Mouse (Mus musculus): ENCODE results near the gene Kremen2.
"Not testable (repeated sequence)": the region's sequence is repeated elsewhere in the genome, so short reads cannot be mapped to it uniquely, and the experiment has no call there.

Kremen2 gene

DNA sequence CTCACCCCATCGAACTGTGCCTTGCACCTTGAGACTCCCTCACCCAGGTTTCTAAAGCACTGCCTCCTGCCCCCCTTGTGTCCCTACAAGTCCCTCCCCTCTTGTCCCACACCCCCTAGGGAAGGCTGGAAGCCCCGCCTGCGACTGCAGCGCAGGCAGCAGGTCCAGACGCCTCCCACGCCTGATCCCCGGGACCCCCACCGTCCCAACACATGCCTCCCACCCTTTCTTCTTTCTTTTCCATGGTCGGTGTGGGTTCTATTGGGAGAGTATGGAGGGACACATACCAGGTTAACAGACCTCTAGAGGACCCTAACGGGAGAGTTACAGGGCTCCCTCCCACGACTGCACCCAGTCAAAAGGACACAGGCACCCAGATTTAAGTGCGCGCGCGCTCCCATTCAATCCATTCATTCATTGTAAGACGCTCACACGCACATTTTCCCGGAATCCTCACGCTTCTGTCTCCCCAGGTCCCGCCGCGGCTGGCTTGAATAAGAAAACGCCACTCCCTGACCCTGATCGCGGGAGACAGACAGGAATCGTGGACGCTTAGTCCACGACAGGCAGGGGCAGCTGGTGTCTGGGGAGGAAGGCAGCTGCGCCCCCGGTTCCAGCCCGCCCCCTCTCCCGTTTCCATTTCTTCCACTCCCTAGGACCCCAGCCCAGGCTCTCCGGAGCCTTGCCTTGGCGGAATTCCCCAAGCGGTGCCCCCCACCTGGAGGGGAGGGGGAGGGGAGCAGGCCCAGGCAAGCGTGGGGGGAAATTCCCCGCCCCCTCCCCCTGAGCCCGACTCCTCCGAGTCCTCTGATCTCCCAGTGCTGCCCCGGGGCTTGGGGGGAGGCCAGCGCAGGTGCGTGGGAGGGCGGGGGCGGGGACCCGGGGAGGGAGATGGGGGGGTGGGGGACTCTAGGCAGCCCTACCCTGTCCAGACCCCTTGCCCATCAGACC is at the start of gene Kremen2:
TSS of gene Kremen2 (minus strand) at position 533 of the 951 bp plus-strand sequence.
- DNase-seq, result no peak

DNA sequence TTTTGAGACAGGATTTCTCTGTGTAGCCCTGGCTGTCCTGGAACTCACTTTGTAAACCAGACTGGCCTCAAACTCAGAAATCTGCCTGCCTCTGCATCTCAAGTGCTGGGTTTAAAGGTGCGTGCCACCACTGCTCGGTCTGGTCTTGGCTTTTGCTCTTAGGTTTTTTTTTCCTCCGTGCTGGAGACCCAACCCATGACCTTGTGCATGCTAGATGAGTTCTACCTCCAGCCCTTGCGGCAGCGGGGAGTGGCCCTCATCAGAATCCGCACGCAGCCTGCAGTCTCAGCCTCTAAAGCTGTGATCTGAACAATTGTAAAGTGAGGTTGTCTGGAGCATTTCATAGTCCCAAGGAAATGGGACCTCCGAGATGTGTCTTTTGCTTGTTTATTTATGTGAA is 49.7 kb upstream of the Kremen2 start:
- DNase-seq, result peak; percentile 11

DNA sequence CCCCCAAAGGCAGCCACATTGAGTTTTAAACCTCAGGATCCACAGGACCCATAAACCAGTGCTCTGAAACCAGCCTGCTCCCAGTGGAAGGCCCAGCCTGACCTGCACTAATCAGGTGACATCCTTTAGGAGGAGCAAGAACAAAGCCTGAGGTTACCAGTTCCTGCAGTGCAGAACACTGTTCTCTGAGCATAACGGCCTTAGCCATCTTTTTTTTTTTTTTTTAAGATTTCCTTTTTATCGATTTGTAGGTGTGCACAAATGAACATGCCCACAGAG is 45.4 kb upstream of the Kremen2 start:
- no peak for DNase-seq

- DNase-seq, result peak; percentile 70
Observed at GRCm38 (mm10) chr17:23790269-23791078, 44.8 kb upstream of the Kremen2 start, which contains the start of gene Srrm2. Gene Srrm2, plus strand, starts transcription at chr17:23790532.

DNA sequence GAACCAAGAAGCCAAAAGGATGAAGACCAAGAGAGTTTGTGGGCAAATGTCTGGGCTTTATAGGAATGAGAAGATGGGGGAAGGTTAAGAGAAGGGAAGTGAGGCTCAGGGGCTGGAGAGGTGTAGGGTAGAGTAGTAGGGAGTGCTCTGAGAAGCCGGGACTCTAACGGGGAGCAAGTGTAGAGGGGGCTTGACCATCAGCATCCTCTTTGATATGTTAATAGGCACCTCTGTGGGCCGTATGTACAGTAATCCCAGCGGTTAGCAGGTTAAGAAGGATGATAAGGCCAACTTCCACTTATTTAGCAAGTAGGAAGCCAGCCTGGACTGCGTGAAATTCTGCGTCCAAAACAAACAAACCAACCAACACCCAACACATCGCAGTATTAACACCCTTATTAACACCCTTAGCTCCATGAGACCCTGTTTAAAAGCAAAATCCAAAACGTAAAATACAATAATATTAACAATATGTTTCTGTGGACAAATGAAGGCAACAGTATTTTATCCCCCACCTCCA is 44.2 kb upstream of the Kremen2 start:
- DNase-seq, result no peak

DNA sequence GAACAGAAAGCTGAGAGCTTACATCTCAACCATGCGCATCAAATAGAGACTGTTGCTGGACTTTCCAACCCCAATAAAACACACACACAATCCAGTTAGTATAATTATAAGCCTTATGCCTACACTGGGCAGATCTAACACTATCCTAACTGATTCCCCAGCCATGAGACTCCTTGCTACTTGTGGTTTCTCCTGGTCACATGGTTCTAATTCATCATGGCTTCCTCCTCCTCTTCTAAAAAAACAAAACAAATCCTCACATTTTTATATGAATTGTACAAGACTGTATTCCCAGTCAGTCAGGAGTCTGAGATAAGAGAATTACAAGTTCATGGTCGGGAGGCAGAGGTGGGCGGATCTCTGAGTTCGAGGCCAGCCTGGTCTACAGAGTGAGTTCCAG is 43.3 kb upstream of the Kremen2 start:
- DNase-seq, result no peak

DNA sequence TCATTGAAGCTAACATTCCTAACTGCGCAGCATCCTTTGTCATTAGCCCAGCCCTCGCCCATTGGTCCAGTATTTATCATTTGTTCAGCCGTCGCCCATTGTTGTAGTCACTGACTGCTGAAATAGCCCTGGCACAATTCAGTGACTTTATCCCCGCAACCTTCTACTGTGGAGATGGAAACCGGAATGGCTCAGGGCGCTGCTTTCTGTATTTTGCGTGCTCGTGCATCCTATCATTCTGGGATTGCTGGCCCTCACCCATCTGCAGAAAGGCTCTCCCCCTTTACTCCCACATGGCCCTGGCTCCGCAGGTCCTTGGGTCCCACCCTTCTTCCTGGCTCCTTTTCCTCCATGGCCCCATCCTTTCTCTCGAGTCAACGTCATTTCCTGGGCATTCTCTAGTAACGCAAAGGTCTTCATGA is 40.9 kb upstream of the Kremen2 start:
- peak; percentile 83 for DNase-seq

DNA sequence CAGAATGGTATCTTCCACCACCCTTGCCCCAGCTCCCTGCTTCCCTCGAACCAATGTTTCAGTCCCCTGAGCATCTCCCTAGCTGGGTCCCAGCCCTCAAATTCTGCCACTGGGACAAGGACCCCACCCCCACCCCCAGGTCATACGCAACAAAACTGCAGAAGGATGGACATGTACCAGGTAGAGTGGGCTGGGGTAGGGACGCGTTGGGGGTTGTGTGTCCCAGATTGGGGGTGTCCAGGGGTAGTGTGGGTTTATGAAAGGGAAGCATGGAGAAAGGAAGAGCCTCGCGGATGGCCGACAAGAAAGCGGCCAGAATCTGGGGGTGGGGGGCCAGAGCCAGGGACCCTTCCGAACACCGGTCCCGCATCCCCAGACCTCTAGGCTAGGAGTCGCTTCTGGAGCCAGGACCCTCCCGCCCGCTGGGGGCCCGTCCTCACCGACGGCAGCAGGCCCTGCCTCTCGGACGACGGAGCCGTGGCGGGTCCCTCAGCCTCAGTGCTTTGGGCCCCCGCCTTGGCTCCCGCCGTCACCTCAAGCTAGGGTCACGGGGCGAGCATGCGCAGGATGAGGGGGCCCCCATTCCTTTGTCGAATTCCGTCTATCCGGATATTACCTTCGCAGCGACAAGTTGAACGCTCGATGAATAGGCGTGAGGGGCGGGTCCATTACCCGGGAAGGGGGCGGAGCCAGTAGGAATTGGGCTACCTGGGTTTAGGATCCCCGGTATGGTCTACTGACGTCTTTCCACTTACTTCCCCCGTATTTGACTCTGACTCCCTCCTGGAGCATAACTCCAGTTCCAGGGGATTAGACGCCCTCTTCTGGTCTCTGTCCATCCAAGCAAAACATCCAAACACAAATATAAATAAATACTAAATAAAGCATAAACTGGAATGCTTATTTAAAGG is 40.2 kb upstream of the Kremen2 start, which contains the start of gene Flywch2:
TSS of gene Flywch2 (minus strand) at position 521 of the 911 bp plus-strand sequence.
- peak; percentile 98 for DNase-seq

DNA sequence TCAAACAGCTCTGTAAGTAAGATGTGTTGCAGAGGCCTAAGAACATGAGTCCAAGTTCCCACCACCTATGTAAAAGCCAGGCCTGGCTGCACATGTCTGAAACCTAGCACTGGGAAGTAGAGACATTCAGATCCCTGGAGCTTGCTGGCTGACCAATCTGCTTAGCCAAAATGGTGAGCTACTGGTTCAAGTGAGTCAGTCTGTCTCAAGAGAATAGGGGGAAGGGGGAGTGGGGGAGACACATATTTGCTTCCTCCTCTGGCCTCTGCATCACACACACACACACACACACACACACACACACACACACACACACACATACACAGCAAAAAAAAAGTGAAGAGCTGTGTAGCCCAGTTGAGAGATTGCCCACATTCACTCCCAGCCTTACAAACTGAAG is 37.7 kb upstream of the Kremen2 start:
- DNase-seq, result no peak

- no peak for DNase-seq
Observed at GRCm38 (mm10) chr17:23778447-23778846, 32.8 kb upstream of the Kremen2 start.

DNA sequence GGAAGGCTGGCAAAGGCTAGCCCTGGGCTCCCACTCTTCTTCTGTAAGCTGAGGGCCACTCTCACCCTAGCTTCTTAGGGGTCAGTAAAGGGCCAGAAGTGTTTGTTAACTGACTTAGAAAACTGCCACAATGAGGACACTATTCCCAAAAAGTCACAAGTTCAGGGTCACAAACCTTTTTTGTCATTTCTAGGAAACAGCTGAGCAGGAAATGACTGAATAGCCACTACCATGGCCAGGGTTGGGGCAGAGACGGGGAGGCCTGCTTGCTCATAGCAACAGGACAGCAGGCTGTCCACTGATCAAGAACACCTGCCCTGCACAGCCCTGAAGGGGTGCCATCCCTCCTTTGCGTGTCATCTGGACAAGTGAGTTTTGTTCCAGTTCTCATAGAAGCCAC is 31.5 kb upstream of the Kremen2 start:
- no peak for DNase-seq

- DNase-seq, result no peak
Observed at GRCm38 (mm10) chr17:23776216-23776615, 30.6 kb upstream of the Kremen2 start.

DNA sequence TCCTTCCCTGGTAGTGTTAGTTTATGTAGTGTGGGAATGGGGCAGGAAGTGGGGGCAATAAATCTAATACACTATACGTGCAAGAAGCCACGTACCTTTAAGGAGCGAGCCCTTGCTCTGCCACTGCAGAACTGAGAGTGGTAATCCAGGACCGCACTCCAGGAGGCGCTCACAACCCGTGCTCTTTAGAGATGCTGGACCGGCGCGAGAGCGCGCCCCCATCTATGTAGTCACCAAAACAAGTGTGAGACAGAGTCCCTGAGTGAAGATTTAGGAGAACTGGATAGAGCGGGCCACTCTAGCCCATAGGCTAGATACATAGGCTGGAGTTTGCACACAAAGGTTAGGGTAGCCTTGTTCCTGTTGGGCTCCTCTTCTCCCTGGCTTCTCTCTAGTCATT is 28.5 kb upstream of the Kremen2 start:
- DNase-seq, result peak; percentile 79

DNA sequence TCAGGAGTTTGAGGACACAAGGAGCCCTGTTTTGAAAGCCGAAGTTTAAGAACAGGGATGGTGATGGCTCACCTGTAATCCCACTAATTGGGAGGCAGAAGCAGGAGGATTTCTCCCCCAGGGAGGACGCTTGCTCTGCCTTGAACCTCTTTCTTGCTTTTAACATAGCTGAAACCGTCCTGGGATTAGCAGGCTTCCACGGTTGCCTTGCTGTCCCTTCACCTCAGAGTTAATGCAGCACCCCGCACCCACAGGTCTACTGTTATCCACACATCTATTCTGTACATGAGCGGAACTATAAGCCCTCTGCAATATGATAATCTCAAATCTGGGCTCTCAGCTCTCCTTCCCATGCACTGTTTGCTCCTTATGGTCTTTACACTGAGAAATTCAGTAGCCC is 28.0 kb upstream of the Kremen2 start:
- DNase-seq, result no peak

DNA sequence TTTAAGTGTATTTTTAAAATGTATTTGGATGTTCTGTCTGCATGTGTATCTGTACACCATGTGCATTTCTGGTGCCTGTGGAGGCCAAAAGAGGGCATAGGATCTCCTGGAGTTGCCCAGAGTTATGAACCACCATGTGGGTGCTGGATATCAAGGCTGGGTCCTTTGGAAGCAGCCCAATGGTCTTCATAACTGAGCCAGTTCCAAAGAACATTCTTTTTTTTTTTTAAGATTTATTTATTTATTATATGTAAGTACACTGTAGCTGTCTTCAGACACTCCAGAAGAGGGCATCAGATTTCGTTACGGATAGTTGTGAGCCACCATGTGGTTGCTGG is 26.6 kb upstream of the Kremen2 start:
- not testable (repeated sequence) for DNase-seq

GRCm38 (mm10) chr17:23771284-23772218 is 25.9 kb upstream of the Kremen2 start, which contains the start of gene Flywch1:
Gene Flywch1, minus strand, starts transcription at chr17:23771602.
- peak; percentile 100 for DNase-seq

DNA sequence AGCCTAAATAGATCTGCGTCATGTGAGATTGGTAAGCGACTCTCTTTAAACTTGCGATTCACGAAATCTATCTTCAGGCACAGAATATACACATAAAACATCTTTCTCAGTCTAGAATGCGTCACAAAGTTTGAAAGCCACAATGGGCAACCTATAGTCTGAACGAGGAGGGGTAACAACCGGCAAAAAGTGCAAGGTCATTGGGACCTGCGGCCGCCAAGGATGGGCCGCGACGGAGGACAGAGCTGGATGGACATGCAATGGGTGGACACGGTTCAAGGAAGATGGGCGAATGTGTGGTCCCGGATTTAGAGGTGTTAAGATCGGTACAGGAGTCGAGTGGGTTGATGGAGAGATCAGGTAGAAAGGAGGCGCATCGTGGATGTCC is 25.3 kb upstream of the Kremen2 start:
- no peak for DNase-seq

DNA sequence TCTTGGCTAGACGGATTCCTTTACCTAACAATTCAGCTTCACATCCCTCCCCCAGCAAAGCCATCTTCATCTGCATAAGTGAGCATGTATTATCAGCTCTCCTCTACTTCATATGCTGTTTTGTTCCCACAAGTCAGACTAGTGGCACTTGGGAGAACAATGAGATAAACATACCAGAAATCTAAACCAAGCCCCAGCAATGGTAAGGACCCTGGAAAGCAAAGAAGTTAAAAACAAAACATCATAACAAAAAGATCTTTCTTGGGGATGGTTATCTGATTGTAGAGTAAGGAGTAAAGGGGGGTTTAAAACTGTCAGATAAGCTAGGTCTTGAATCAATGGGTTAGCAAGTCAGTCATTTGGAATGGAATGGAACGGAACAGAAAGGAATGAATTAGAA is 24.9 kb upstream of the Kremen2 start:
- no peak for DNase-seq

- peak; percentile 71 for DNase-seq
Observed at GRCm38 (mm10) chr17:23762976-23763375, 17.3 kb upstream of the Kremen2 start.

DNA sequence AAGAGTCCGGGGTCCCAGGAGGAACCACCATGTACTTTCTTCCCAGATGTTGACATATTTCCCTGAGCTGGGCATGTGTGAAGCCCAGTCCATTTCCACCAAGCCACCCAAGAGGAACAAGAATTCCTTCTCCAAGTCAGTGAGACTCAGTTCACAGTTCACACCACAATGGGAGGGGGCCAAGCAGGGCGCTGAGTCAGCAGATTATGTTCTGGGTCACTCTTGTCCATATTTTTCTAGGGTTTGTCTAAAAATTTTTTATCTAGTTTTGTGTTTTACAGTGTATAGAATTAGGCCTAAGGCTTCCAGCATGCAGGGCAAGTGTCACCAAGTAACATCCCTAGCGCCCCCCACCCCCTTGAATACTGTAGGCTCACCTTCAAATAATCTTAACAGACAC is 15.5 kb upstream of the Kremen2 start:
- DNase-seq, result no peak

DNA sequence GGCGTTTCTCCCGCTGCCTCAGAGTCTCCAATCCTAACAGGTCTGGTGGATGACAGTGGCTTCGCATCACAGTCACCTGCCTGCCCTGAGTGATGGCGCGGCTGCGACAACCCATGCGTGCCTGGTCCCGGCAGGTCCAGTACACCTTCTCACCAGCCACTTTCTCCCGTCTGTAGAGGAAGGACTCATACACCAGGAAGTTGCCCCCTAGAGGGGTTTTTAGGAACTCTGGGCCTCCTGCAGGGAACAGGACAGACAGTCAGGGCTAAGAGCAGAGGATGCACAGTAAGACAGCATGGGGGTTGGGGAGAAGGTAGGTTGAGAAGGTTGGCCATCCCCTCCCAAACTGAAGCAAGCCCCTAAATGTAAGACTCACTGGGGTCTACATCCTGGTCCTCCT is 14.6 kb upstream of the Kremen2 start:
- no peak for DNase-seq
